Mouse (Mus musculus) gastrocnemius, postnatal 25 days (tissue): ENCODE results near the gene Slc22a2. TPM values are rescaled to one million over a fixed set of nuclear protein-coding genes. Genes with fewer than 3 reads are reported as not detected.
"Not testable (repeated sequence)": the region's sequence is repeated elsewhere in the genome, so short reads cannot be mapped to it uniquely, and the experiment has no call there.

Source experiments
- DNase-seq: peaks from one replicate; pipeline ENCODE4 v3.0.0; 2022
- total RNA-seq, 2 experiments: library from RNA; stranded (reverse); gene quantifications; 1 replicate in 1 of 2; 2 replicates in 1 of 2; pipeline ENCODE4 v1.2.3; 2021

Slc22a2 gene
- total RNA-seq, 2 experiments from 2014 or later = not detected

DNA sequence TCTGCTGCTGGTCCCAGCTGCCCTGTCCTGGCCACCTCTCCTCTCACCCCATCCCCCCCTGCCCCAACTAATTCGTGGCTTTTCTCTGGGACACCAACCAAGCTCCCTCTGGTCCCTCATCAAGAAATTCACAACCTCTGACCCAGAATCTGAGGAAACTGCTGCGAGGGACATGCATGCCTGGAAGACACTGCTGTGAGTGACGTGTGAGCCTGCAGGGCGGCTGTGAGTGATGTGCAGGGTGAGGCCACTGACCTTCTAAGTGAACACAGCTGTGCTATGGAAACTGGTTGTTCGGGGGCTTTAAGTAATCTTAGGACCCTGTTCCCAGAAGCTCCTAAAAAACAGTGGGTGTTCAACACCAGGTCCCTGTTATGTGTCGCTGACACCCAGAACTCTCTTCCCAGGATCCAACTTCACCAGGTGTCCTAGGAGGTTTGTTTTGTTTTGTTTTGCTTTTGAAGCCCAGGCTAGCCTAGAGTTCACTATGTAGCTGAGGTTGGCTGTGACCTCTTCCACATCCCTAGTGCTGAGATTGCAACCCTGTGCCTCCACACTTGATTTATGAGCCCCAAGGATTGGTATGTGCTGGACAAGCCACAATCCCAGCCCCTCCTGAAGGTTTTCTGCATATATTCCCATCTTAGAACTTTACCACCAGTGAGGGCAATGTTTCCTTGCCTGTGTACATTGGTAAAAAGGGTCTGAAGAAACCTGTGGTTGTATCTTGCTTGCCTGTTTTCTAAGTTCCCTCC lies 47.2 kb downstream of the Slc22a2 start:
- no peak for DNase-seq

- DNase-seq = no peak
Measured at GRCm38 (mm10) chr17:12631771-12632600, 48.1 kb downstream of the Slc22a2 start.

GRCm38 (mm10) chr17:12634814-12635213 lies 50.9 kb downstream of the Slc22a2 start:
- DNase-seq = no peak

DNA sequence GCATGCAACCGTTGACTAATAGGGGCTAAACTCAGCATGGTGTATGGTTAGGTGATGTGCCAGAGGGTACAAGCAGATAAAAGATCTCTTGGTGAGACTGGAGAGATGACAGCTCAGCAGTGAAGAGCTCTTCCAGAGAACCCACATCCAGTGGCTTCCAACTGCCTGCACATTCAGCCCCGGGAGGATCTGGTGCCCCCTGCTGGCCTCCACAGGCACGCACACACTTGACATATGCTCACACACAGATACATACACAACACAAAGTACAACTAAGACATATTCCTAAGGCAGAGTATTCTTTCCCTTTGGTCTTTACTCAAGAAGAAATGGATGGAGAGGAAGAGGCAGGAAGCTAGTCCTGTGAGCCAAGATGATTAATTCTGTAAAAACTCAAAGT lies 55.7 kb downstream of the Slc22a2 start:
- no peak for DNase-seq

GRCm38 (mm10) chr17:12641087-12641486 lies 57.2 kb downstream of the Slc22a2 start:
- DNase-seq = no peak

GRCm38 (mm10) chr17:12645461-12645860 lies 61.5 kb downstream of the Slc22a2 start:
- DNase-seq = peak; percentile 23

DNA sequence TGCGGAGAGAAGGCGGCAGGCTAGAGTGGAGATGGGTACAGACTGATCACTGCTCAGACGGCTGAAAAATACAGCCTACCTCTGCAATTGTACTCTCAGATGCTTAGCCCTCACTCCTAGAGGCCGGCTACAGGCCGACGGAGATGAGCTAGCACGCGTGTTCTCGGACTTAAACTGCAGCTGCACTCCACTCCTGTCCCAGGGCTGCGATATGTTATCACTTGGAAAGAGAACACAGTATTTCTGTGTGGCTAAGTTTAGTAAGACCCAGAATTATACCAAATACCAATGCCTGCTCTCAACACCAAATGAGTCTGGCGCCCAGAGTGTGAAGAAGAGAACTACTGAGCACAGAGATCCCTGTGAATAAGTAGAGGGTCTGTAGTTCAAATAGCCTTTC lies 68.7 kb downstream of the Slc22a2 start:
- DNase-seq = no peak

DNA sequence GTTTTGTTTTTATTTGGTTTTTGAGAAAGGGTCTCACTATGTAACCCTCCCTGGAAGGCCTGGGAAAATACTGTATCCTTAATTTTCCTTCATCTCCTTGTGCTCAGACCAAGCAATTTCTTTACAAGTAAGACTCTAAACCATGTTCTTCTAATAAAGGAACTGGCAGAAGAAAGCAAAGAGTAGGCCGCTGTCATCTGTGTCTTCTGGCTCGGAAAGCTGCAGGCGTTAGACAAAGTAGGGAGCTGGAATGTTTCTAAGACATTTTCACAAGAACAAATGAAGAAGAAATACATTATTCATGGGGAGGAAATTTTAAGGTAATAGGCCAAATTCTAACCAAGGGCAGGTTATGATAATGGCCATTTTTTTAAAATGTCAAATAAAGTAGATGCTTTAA lies 70.1 kb downstream of the Slc22a2 start:
- no peak for DNase-seq

DNA sequence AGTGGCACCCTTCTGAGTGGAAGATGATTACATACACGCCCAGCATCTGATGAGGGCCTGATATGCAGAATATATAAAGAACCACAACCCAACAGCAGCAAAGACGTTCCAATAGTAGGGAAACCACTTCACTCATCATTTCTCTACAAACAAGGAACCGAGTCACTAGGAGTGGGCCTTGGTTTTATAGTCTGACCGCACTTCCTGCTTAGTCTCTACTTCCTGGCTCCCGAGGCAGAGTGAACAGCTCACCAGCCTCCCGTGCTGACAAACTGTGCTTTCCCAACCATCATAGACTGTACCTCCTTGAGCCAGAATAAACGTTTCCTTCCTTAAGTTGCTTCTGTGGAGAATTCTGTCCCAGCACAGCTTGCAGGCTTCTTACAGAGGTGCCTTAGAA lies 71.9 kb downstream of the Slc22a2 start:
- DNase-seq = no peak

- no peak for DNase-seq
Measured at GRCm38 (mm10) chr17:12658784-12659183, 74.9 kb downstream of the Slc22a2 start.

DNA sequence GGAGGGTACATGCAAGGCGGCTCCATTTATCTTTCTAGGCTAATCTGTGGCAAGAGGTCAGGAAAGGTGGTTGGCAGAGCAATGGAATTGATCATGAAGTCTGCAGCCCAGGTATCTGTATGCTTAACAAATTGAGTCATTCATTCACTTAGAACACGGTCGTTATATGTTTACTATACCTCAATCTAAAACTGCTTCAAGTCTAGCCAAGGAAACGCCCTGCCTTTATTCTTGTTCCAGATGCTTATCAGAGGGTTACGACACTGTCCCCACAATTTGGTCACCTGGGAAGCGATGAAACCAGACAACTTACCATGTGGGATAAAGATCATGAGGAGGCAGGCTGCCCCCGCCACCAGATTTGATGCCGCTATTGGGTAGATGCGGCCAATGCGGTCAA lies 75.3 kb downstream of the Slc22a2 start:
- DNase-seq = no peak

DNA sequence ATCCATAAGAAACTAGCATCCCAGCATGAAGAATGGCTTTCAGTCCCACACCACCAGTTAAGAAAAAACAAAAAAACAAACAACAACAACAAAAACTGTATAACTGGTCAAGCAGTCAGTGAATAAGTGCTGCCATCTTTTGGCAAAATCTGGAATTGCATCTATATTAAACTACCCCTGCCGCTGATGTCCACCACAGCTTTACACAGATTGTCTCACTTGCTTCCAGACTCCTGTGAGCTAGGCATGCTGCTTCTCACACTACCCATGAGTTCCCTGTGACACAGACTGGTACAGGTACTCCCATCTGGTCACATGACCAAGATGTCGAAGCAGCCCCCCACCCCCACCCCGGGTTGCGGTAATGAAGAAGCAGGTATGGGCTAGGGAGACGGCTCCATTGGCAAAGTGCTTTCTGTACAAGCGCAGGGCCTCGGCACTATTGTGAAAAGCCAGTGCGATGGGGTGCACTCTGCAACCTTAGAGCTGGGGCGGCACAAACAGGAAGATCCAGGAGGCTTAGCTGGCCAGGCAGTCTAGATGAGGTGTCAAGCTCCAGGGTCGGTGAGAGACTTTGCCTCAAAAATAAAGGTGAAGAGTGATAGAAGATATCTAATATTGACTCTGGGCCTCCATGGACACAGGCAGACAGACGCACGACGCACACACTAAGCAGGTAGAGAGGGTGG lies 76.8 kb downstream of the Slc22a2 start:
- no peak for DNase-seq

DNA sequence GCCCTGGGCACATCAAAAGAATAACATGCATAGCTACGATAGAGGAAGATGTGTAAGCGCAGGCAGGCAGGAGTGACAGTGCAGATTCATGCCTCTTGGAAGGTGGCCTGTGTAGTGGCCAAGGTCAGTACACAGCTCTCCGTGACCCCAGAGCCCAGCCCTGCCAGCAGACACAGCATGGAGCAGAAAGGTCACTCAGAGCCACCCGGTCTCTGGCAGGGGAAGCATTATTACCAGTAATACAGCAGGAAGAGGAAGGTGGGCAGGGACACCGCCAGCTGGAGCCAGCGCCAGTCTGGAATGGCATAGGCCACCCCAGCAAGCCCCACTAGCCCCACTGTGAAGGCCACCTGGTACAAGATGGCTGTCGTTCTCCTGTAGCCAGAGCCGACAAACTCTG lies 80.2 kb downstream of the Slc22a2 start:
- no peak for DNase-seq

GRCm38 (mm10) chr17:12668478-12669362 lies 84.8 kb downstream of the Slc22a2 start:
- no peak for DNase-seq

DNA sequence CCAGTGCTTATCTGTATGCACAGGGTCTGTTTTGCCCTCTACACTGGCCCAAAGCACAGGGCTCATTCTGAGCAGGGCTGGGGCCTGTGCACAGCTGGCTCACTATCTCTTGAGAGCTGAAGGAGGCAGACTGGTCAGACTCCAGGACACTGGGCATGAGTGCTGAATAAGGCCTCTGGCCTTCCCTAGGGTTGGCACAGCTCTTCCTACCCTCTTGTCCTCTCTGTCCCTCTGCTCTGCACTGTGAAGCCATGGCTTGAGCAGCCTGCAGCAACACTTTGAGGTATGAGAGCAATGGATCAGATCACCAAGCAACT lies 85.4 kb downstream of the Slc22a2 start:
- no peak for DNase-seq

DNA sequence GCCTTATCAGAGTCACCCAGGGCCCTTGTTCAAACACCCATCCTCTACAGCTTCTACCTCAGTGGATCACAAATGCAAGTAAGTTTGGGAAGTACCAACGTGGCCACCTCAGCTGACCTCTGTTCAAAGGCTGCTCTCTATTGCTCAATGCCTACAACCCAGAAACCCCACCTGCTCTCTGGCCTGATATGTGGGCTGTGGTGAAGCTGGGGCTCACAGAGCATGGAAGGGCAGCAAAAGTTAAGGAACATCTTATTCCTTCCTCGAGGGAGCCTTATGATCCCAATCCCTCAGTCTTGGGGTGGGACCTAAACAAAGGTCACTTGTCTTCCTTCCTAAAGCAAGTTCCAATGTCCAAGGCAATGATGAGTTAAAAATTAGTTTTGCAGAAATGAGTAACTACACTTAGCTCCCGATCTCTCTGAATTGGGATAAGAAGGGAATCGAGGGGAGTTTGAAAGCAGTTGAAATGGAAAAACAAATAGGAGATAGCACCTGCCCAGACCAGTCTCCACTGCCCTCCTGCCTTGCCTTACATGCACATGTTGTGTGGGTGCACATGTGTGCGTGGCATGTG lies 87.2 kb downstream of the Slc22a2 start:
- DNase-seq = no peak

DNA sequence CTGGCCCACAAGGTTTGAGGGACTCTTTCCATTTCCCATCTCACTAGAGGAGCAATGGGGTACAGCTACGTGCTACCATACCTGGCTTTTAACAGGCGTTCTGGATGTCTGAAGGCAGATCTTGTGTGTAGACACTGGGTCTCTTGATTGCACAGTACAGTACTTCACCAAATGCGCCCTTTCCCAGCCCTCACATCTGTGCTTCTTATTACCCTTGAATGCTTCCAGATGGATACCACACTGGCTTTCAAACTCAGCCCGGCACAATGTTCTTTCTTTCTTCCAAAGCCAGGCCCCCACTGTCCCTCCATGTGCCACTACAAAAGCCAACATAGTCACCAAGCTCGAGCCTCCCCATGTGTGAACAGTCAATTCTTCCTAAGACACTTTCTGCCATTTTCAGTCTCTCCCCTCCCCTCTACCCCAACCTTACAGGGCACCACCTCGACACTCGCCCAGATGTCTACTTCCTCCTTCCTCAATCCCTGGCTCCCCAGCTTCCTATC lies 88.4 kb downstream of the Slc22a2 start:
- DNase-seq = no peak

GRCm38 (mm10) chr17:12673871-12674270 lies 89.9 kb downstream of the Slc22a2 start:
- DNase-seq = no peak

DNA sequence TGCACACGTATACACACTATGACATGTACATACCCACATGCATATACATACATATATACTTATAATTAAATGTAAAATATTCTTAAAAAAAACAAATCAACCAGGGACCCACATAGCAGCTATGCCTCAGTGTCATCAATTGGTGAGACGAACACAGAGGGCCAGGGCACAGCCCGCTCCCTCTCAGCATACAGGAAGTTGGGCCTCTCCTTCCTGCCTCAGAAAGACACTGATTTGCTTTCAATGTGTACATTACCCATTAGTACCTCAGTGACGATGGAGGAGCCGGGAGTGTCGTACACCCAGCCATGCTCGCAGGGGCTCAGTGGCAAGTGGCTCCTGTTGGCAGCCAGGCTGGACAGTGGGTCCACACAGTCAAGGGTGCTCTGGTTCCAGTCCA lies 91.0 kb downstream of the Slc22a2 start:
- not testable (repeated sequence) for DNase-seq

GRCm38 (mm10) chr17:12675646-12676045 lies 91.7 kb downstream of the Slc22a2 start, which contains the start of gene Slc22a1:
TSS of gene Slc22a1 (minus strand) at chr17:12675829.
- DNase-seq = no peak

DNA sequence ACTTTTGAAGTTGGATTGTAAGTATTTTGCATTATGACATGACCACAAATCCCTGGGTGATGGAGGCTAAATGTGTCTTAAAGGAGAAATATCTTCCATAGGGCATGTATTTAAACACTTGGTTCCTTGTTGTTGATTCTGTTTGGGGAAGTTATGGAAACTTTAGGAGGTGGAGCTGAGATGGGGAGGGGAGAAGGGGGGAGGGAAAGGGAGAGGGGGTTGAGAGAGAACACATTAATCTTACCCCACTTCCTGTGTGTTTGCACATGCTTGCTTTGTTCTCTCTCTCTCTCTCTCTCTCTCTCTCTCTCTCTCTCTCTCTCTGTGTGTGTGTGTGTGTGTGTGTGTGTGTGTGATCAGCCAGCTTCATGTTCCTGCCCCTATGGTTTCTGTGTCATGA lies 93.2 kb downstream of the Slc22a2 start:
- DNase-seq = no peak
